Mouse (Mus musculus) hindbrain, embryonic 14.5 days (tissue): ENCODE results near the gene Ece1. TPM values are rescaled to one million over a fixed set of nuclear protein-coding genes. Genes with fewer than 3 reads are reported as not detected.

ENCODE experiments used
- ATAC-seq: fragments of 200-750 bp; cut with Nextera tagmentation; 2 replicates; pipeline ENCODE4 v1.8.0; 2017; ENCODE audit warnings: moderate number of reproducible peaks, mild to moderate bottlenecking, moderate TSS enrichment, moderate library complexity; ENCODE audit not compliant: low FRiP score
- DNase-seq: peaks from one replicate; pipeline ENCODE4 v3.0.0-alpha.2; 2015; ENCODE audit warnings: low spot score
- H3K27ac ChIP-seq: fragments of 300-500 bp; sonication (generic); 2 replicates; pipeline ENCODE4 v1.5.1; 2014; ENCODE audit warnings: mild to moderate bottlenecking, moderate library complexity
- H3K27me3 ChIP-seq: fragments of 300-500 bp; sonication (generic); 2 replicates; pipeline ENCODE4 v1.6.1; 2014; ENCODE audit warnings: mild to moderate bottlenecking, low read length, mixed read lengths; ENCODE audit not compliant: control insufficient read depth, insufficient read depth
- H3K36me3 ChIP-seq: fragments of 300-500 bp; sonication (generic); replicated peaks from 2 replicates; pipeline ENCODE4 v1.6.1; 2014; ENCODE audit not compliant: control insufficient read depth, insufficient read depth
- H3K4me1 ChIP-seq: fragments of 300-500 bp; sonication (generic); replicated peaks from 2 replicates; pipeline ENCODE4 v1.6.1; 2014; ENCODE audit warnings: antibody characterized with exemption, low read length, mixed read lengths; ENCODE audit not compliant: control insufficient read depth, insufficient read depth
- H3K4me2 ChIP-seq: fragments of 300-500 bp; sonication (generic); replicated peaks from 2 replicates; pipeline ENCODE4 v1.6.1; 2014; ENCODE audit warnings: mild to moderate bottlenecking, moderate library complexity
- H3K4me3 ChIP-seq: fragments of 300-500 bp; sonication (generic); replicated peaks from 2 replicates; pipeline ENCODE4 v1.5.1; 2014; ENCODE audit warnings: mild to moderate bottlenecking, low read length
- H3K9ac ChIP-seq: fragments of 300-500 bp; sonication (generic); 2 replicates; pipeline ENCODE4 v1.6.1; 2014
- H3K9me3 ChIP-seq: fragments of 300-500 bp; sonication (generic); 2 replicates; pipeline ENCODE4 v1.6.1; 2016; ENCODE audit warnings: low read length; ENCODE audit not compliant: control insufficient read depth
- WGBS: fragments of 180-500 bp; shearing (Covaris S2); extraction: QIAGEN DNeasy Blood & Tissue Kit; methylation state at CpG from one replicate; pipeline ENCODE4 v1.1.7; 2014; 5-methylcytosine and 5-hydroxymethylcytosine counted together
- polyA plus RNA-seq: library from polyadenylated mRNA; unstranded; fragments of >200 nt; fragmentation: Nextera tagmentation; extraction: Ambion mirVana; gene quantifications from 2 replicates; pipeline ENCODE4 v1.2.1, GENCODE M21; 2014

Ece1 gene
- polyA plus RNA-seq, 1 experiment from 2014 or later, result 25.0 TPM

GRCm38 (mm10) chr4:137823542-137823941 is 38.5 kb upstream of the Ece1 start:
- no peaks in the 10 kb centered on the region for H3K4me1 ChIP-seq
- H3K27ac ChIP-seq, result no peak overlapping the region
- no peak overlapping the region for H3K4me2 ChIP-seq
- DNase-seq, result no peak
- H3K9me3 ChIP-seq, result no peaks in the 10 kb centered on the region
- no peak for ATAC-seq
- H3K36me3 ChIP-seq, result no peaks in the 10 kb centered on the region
- WGBS, result 88% methylated on average over 3 of the region's 3 CpGs
- no peak overlapping the region for H3K4me3 ChIP-seq
- H3K27me3 ChIP-seq, result no peaks in the 10 kb centered on the region
- H3K9ac ChIP-seq, result no peak overlapping the region

- Histone ChIP-seq H3K27ac (no peak overlapping the region), H3K4me1 (no peaks in the 10 kb centered on the region), H3K36me3 (no peaks in the 10 kb centered on the region), H3K27me3 (0 out of 2 replicates have a peak, but pooled peaks cover 7% of the 10 kb centered on the region), H3K4me2 (no peak overlapping the region), H3K9ac (no peak overlapping the region), H3K4me3 (no peak overlapping the region), H3K9me3 (no peaks in the 10 kb centered on the region)
- 97% methylated on average over 2 of the region's 2 CpGs for WGBS
- ATAC-seq (no peak), DNase-seq (no peak)
Observed at GRCm38 (mm10) chr4:137824881-137825280, 37.2 kb upstream of the Ece1 start.

- DNase-seq, result no peak
- Histone ChIP-seq H3K9me3 (no peaks in the 10 kb centered on the region), H3K4me3 (no peak overlapping the region), H3K4me1 (no peaks in the 10 kb centered on the region), H3K36me3 (no peaks in the 10 kb centered on the region), H3K4me2 (no peak overlapping the region), H3K9ac (no peak overlapping the region), H3K27ac (no peak overlapping the region), H3K27me3 (0 out of 2 replicates have a peak, but pooled peaks cover 7% of the 10 kb centered on the region)
- WGBS, result 23% methylated on average over 6 of the region's 6 CpGs
- no peak for ATAC-seq
Observed at GRCm38 (mm10) chr4:137830380-137830779, 31.7 kb upstream of the Ece1 start.

GRCm38 (mm10) chr4:137831598-137831997 is 30.4 kb upstream of the Ece1 start:
- no peak overlapping the region for H3K9ac ChIP-seq
- ATAC-seq, result no peak
- H3K9me3 ChIP-seq, result no peaks in the 10 kb centered on the region
- H3K4me1 ChIP-seq, result no peaks in the 10 kb centered on the region
- no peak overlapping the region for H3K4me3 ChIP-seq
- H3K27ac ChIP-seq, result no peak overlapping the region
- no peaks in the 10 kb centered on the region for H3K36me3 ChIP-seq
- 0 out of 2 replicates have a peak, but pooled peaks cover 7% of the 10 kb centered on the region for H3K27me3 ChIP-seq
- no peak overlapping the region for H3K4me2 ChIP-seq
- DNase-seq, result no peak
- WGBS, result 82% methylated on average over 11 of the region's 11 CpGs

- Histone ChIP-seq H3K27me3 (no peaks in the 10 kb centered on the region), H3K4me1 (no peaks in the 10 kb centered on the region), H3K9me3 (no peaks in the 10 kb centered on the region), H3K9ac (no peak overlapping the region), H3K4me2 (peak overlapping the region; percentile 31), H3K4me3 (no peak overlapping the region), H3K36me3 (no peaks in the 10 kb centered on the region), H3K27ac (no peak overlapping the region)
- peak; percentile 86 for ATAC-seq
- DNase-seq, result peak; percentile 84
- WGBS, result 13% methylated on average over 14 of the region's 14 CpGs
Observed at GRCm38 (mm10) chr4:137835624-137836337, 26.3 kb upstream of the Ece1 start.

GRCm38 (mm10) chr4:137836741-137837140 is 25.3 kb upstream of the Ece1 start:
- H3K4me2 ChIP-seq, result no peak overlapping the region
- 93% methylated on average over 5 of the region's 5 CpGs for WGBS
- no peak overlapping the region for H3K27ac ChIP-seq
- H3K27me3 ChIP-seq, result no peaks in the 10 kb centered on the region
- H3K4me1 ChIP-seq, result no peaks in the 10 kb centered on the region
- H3K9me3 ChIP-seq, result no peaks in the 10 kb centered on the region
- H3K36me3 ChIP-seq, result no peaks in the 10 kb centered on the region
- H3K9ac ChIP-seq, result no peak overlapping the region
- DNase-seq (no peak), ATAC-seq (no peak)
- H3K4me3 ChIP-seq, result no peak overlapping the region

- ATAC-seq (no peak), DNase-seq (no peak)
- Histone ChIP-seq H3K9me3 (no peaks in the 10 kb centered on the region), H3K27ac (no peak overlapping the region), H3K4me2 (no peak overlapping the region), H3K4me3 (no peak overlapping the region), H3K36me3 (no peaks in the 10 kb centered on the region), H3K9ac (no peak overlapping the region), H3K4me1 (no peaks in the 10 kb centered on the region), H3K27me3 (no peaks in the 10 kb centered on the region)
- WGBS, result 86% methylated on average over 8 of the region's 8 CpGs
Observed at GRCm38 (mm10) chr4:137837792-137838191, 24.2 kb upstream of the Ece1 start.

- no peaks in the 10 kb centered on the region for H3K9me3 ChIP-seq
- ATAC-seq (no peak), DNase-seq (no peak)
- no peak overlapping the region for H3K4me3 ChIP-seq
- H3K9ac ChIP-seq, result no peak overlapping the region
- no peak overlapping the region for H3K27ac ChIP-seq
- H3K27me3 ChIP-seq, result no peaks in the 10 kb centered on the region
- no peaks in the 10 kb centered on the region for H3K36me3 ChIP-seq
- WGBS, result 91% methylated on average over 2 of the region's 2 CpGs
- H3K4me2 ChIP-seq, result no peak overlapping the region
- H3K4me1 ChIP-seq, result no peaks in the 10 kb centered on the region
Observed at GRCm38 (mm10) chr4:137838791-137839190, 23.2 kb upstream of the Ece1 start.

GRCm38 (mm10) chr4:137839452-137839851 is 22.6 kb upstream of the Ece1 start:
- Histone ChIP-seq H3K9ac (no peak overlapping the region), H3K9me3 (no peaks in the 10 kb centered on the region), H3K27me3 (no peaks in the 10 kb centered on the region), H3K36me3 (no peaks in the 10 kb centered on the region), H3K4me1 (no peaks in the 10 kb centered on the region), H3K4me2 (no peak overlapping the region), H3K27ac (no peak overlapping the region), H3K4me3 (no peak overlapping the region)
- ATAC-seq (no peak), DNase-seq (no peak)
- 84% methylated on average over 5 of the region's 5 CpGs for WGBS

- Histone ChIP-seq H3K27me3 (no peaks in the 10 kb centered on the region), H3K4me1 (no peaks in the 10 kb centered on the region), H3K9ac (no peak overlapping the region), H3K36me3 (no peaks in the 10 kb centered on the region), H3K4me3 (no peak overlapping the region), H3K4me2 (no peak overlapping the region), H3K27ac (no peak overlapping the region), H3K9me3 (no peaks in the 10 kb centered on the region)
- DNase-seq (peak; percentile 86), ATAC-seq (no peak)
- WGBS, result 22% methylated on average over 11 of the region's 11 CpGs
Observed at GRCm38 (mm10) chr4:137844656-137845055, 17.4 kb upstream of the Ece1 start.
